Mouse (Mus musculus): ENCODE results near the gene Ell. TPM values are rescaled to one million over a fixed set of nuclear protein-coding genes. Genes with fewer than 3 reads are reported as not detected.

Gene Ell
- polyA plus RNA-seq, 1 experiment: 17.8 TPM

DNA sequence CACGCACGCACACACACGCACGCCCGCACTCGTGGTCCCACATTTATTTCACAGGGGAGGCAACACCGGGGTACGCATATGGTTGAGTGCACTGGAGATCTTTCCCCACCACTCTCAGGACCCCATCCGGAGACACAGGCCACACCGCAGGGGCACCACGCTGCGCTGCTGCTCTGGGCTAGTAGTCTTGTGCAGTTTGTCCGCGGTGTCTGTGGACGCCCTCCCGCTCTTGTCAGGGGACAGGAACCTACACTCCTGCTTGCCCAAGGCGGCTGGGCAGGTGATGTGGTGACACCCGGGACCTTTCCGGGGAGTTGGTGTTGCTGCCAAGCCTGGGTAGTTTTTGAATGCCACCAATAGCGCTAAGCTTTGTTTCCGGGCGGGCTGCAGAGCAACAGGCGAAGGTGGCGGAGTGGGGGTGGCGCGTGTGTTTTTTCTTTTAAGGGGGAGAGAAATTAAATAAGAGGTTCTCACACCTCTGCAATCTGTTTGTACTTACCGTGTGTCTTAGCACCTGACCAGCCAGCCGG is 44.8 kb upstream of the Ell start:
- no peaks in the 10 kb centered on the region for H3K4me1 ChIP-seq (ENCODE audit: control insufficient read depth, insufficient read depth, low read length)
- TF ChIP-seq CTCF (IDR thresholded peaks at IDR 0.05; ENCODE audit: control insufficient read depth, insufficient read depth, low read length): no peak
- 2% methylated on average over 28 of the region's 28 CpGs for WGBS

GRCm38 (mm10) chr8:70495001-70495770 is 44.1 kb upstream of the Ell start:
- Histone ChIP-seq H3K4me1 (ENCODE audit: control insufficient read depth, insufficient read depth, low read length) (no peaks in the 10 kb centered on the region), H3K27ac (ENCODE audit: control insufficient read depth, insufficient read depth, low read depth, low read length, poor library complexity) (no peak overlapping the region; the same call in 1 of the 2 replicates), H3K4me3 (replicated peaks; ENCODE audit: control insufficient read depth, low read depth, low read length) (no peak overlapping the region)
- 12% methylated on average over 21 of the region's 21 CpGs for WGBS
- TF ChIP-seq POLR2A (IDR thresholded peaks at IDR 0.05; ENCODE audit: borderline replicate concordance, control insufficient read depth, low read depth, low read length) (no peak), CTCF (IDR thresholded peaks at IDR 0.05; ENCODE audit: control insufficient read depth, insufficient read depth, low read length) (no peak)

More for the DNA sequence above, 44.8 kb upstream of the Ell start:
- Histone ChIP-seq H3K27ac (ENCODE audit: control insufficient read depth, insufficient read depth, low read depth, low read length, poor library complexity) (no peak overlapping the region), H3K4me3 (replicated peaks; ENCODE audit: control insufficient read depth, low read depth, low read length) (no peak overlapping the region)

GRCm38 (mm10) chr8:70495771-70496062 is 43.5 kb upstream of the Ell start:
- 20% methylated on average over 12 of the region's 12 CpGs for WGBS
- Histone ChIP-seq H3K4me3 (replicated peaks; ENCODE audit: control insufficient read depth, low read depth, low read length) (no peak overlapping the region), H3K4me1 (ENCODE audit: control insufficient read depth, insufficient read depth, low read length) (no peaks in the 10 kb centered on the region), H3K27ac (ENCODE audit: control insufficient read depth, insufficient read depth, low read depth, low read length, poor library complexity) (no peak overlapping the region; the same call in 1 of the 2 replicates)
- TF ChIP-seq CTCF (IDR thresholded peaks at IDR 0.05; ENCODE audit: control insufficient read depth, insufficient read depth, low read length): no peak
- no peak for TF ChIP-seq POLR2A (IDR thresholded peaks at IDR 0.05; ENCODE audit: borderline replicate concordance, control insufficient read depth, low read depth, low read length)

DNA sequence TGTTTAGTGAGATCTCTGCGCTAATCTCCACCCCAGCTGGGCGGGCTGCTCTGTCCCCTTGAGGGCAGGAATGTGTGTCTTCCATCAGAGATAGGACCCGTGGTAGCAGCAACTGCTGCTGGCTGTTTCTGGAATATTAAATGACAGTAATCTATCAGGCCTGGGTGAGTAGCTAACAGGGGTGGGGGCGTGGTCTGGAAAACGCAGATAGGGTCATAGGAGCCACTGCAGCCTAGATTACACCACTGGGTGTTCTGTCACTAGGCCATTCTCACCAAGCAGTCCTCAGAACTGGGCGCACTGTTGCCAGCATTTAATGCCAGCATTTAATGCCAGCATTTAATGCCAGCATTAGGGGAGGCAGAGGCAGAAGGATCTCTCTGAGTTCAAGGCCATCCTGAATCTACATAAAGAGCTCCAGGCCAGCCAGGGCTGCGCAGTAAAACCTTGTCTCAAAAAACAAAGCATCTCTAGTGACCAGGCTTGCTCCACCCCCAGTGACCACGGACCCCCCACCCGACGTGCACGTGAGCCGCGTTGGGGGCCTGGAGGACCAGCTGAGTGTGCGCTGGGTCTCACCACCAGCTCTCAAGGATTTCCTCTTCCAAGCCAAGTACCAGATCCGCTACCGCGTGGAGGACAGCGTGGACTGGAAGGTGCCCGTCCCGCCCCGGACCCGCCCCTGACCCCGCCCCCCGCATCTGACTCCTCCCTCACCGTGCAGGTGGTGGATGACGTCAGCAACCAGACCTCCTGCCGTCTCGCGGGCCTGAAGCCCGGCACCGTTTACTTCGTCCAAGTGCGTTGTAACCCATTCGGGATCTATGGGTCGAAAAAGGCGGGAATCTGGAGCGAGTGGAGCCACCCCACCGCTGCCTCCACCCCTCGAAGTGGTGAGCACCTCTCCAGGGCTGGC is 38.6 kb upstream of the Ell start:
- TF ChIP-seq POLR2A (IDR thresholded peaks at IDR 0.05; ENCODE audit: borderline replicate concordance, control insufficient read depth, low read depth, low read length) (no peak), CTCF (IDR thresholded peaks at IDR 0.05; ENCODE audit: control insufficient read depth, insufficient read depth, low read length) (no peak)
- WGBS: 9% methylated on average over 39 of the region's 39 CpGs
- Histone ChIP-seq H3K27ac (ENCODE audit: control insufficient read depth, insufficient read depth, low read depth, low read length, poor library complexity) (no peak overlapping the region), H3K4me1 (ENCODE audit: control insufficient read depth, insufficient read depth, low read length) (peaks cover 1% of the 10 kb centered on the region; the same call in 1 of the 2 replicates), H3K4me3 (replicated peaks; ENCODE audit: control insufficient read depth, low read depth, low read length) (peak overlapping the region; percentile 18)

GRCm38 (mm10) chr8:70501820-70502529 is 37.3 kb upstream of the Ell start:
- TF ChIP-seq CTCF (IDR thresholded peaks at IDR 0.05; ENCODE audit: control insufficient read depth, insufficient read depth, low read length) (no peak), POLR2A (IDR thresholded peaks at IDR 0.05; ENCODE audit: borderline replicate concordance, control insufficient read depth, low read depth, low read length) (no peak)
- Histone ChIP-seq H3K4me1 (ENCODE audit: control insufficient read depth, insufficient read depth, low read length) (peaks cover 5% of the 10 kb centered on the region), H3K4me3 (replicated peaks; ENCODE audit: control insufficient read depth, low read depth, low read length) (no peak overlapping the region), H3K27ac (ENCODE audit: control insufficient read depth, insufficient read depth, low read depth, low read length, poor library complexity) (no peak overlapping the region; the same call in 1 of the 2 replicates)
- WGBS: 13% methylated on average over 23 of the region's 23 CpGs

GRCm38 (mm10) chr8:70502540-70502939 is 36.7 kb upstream of the Ell start:
- H3K4me1 ChIP-seq (ENCODE audit: control insufficient read depth, insufficient read depth, low read length): peaks cover 5% of the 10 kb centered on the region
- H3K4me3 ChIP-seq (replicated peaks; ENCODE audit: control insufficient read depth, low read depth, low read length): no peak overlapping the region

DNA sequence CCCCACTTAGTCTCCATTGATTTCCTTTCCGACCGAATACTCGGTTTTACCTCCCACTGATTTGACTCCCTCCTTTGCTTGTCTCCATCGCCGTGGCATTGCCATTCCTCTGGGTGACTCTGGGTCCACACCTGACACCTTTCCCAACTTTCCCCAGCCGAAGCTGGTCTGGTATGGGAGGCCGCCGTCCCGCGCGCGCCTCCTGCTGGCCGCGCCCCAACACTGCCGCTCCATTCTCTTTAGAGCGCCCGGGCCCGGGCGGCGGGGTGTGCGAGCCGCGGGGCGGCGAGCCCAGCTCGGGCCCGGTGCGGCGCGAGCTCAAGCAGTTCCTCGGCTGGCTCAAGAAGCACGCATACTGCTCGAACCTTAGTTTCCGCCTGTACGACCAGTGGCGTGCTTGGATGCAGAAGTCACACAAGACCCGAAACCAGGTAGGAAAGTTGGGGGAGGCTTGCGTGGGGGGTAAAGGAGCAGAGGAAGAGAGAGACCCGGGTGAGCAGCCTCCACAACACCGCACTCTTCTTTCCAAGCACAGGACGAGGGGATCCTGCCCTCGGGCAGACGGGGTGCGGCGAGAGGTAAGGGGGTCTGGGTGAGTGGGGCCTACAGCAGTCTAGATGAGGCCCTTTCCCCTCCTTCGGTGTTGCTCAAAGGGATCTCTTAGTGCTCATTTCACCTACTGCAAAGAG is 36.1 kb upstream of the Ell start:
- H3K4me3 ChIP-seq (replicated peaks; ENCODE audit: control insufficient read depth, low read depth, low read length): no peak overlapping the region
- TF ChIP-seq POLR2A (IDR thresholded peaks at IDR 0.05; ENCODE audit: borderline replicate concordance, control insufficient read depth, low read depth, low read length) (no peak), CTCF (IDR thresholded peaks at IDR 0.05; ENCODE audit: control insufficient read depth, insufficient read depth, low read length) (peak; percentile 68; the same call in 1 of the 2 replicates)
- H3K27ac ChIP-seq (ENCODE audit: control insufficient read depth, insufficient read depth, low read depth, low read length, poor library complexity): no peak overlapping the region
- peaks cover 5% of the 10 kb centered on the region for H3K4me1 ChIP-seq (ENCODE audit: control insufficient read depth, insufficient read depth, low read length)
- 20% methylated on average over 46 of the region's 46 CpGs for WGBS

More at GRCm38 (mm10) chr8:70502540-70502939, 36.7 kb upstream of the Ell start:
- no peak overlapping the region for H3K27ac ChIP-seq (ENCODE audit: control insufficient read depth, insufficient read depth, low read depth, low read length, poor library complexity)
- no peak for TF ChIP-seq CTCF (IDR thresholded peaks at IDR 0.05; ENCODE audit: control insufficient read depth, insufficient read depth, low read length)
- TF ChIP-seq POLR2A (IDR thresholded peaks at IDR 0.05; ENCODE audit: borderline replicate concordance, control insufficient read depth, low read depth, low read length): no peak
- WGBS: 41% methylated on average over 12 of the region's 12 CpGs

Measured in bone marrow, adult 2 months (tissue).